Comparison of ENCODE assay signal across 8 mouse cellular contexts in genomic region chr8:70700555-70700922, GRCm38 (mm10). TPM values are rescaled to one million over a fixed set of nuclear protein-coding genes. Genes with fewer than 3 reads are reported as not detected.
A peak's percentile ranks its signal among the peaks of the same experiment; 100 is the strongest.
DNase-seq lines count a peak whose midpoint lies in the region; ATAC-seq and TF ChIP-seq lines count a peak whose summit lies in the region.

No protein-coding gene starts in this region.

- peak; percentile 79 for TF ChIP-seq POLR2A in bone marrow, adult 2 months (IDR thresholded peaks at IDR 0.05; ENCODE audit: borderline replicate concordance, control insufficient read depth, low read depth, low read length)

- H3K4me3 ChIP-seq in bone marrow, adult 2 months (replicated peaks; ENCODE audit: control insufficient read depth, low read depth, low read length), result peak overlapping the region; percentile 66
- H3K4me3 ChIP-seq in heart, embryonic 11.5 days (ENCODE audit: low read depth, low read length), result peak overlapping the region; percentile 80
- H3K4me3 ChIP-seq in kidney, embryonic 15.5 days (replicated peaks), result peak overlapping the region; percentile 97

- H3K4me1 ChIP-seq in bone marrow, adult 2 months (ENCODE audit: control insufficient read depth, insufficient read depth, low read length), result peaks cover 5% of the 10 kb centered on the region; the same call in 1 of the 2 replicates
- peaks cover 36% of the 10 kb centered on the region for H3K4me1 ChIP-seq in heart, embryonic 11.5 days (ENCODE audit: control insufficient read depth, insufficient read depth, low read length)
- H3K4me1 ChIP-seq in kidney, embryonic 15.5 days, result peaks cover 50% of the 10 kb centered on the region

- H3K4me2 ChIP-seq in heart, embryonic 11.5 days, result peak overlapping the region; percentile 75
- peak overlapping the region; percentile 72 for H3K4me2 ChIP-seq in kidney, embryonic 15.5 days

- H3K36me3 ChIP-seq in heart, embryonic 11.5 days (ENCODE audit: control insufficient read depth, insufficient read depth, low read length), result no peaks in the 10 kb centered on the region; the same call in 1 of the 2 replicates
- H3K36me3 ChIP-seq in kidney, embryonic 15.5 days, result peaks cover 24% of the 10 kb centered on the region

- ATAC-seq in erythroblast, adult 5-6 weeks (replicated peaks; ENCODE audit: low FRiP score, poor library complexity, severe bottlenecking), result peak; percentile 25
- no peak; the same call in 1 of the 2 replicates for ATAC-seq in heart, embryonic 11.5 days (replicated peaks; ENCODE audit: insufficient number of reproducible peaks, low FRiP score, low TSS enrichment)
- ATAC-seq in kidney, embryonic 15.5 days (replicated peaks; ENCODE audit: low FRiP score), result 0 out of 2 replicates have a peak, but pooled peaks have one; percentile 3
- 0 out of 2 replicates have a peak, but pooled peaks have one; percentile 7 for ATAC-seq in monocyte, adult 5-6 weeks (replicated peaks; ENCODE audit: insufficient number of reproducible peaks, low FRiP score, low TSS enrichment, poor library complexity, severe bottlenecking)

- H3K27ac ChIP-seq in bone marrow, adult 2 months (ENCODE audit: control insufficient read depth, insufficient read depth, low read depth, low read length, poor library complexity), result peak overlapping the region; percentile 99
- H3K27ac ChIP-seq in heart, embryonic 11.5 days (ENCODE audit: low read depth, low read length), result peak overlapping the region; percentile 99
- peak overlapping the region; percentile 100 for H3K27ac ChIP-seq in kidney, embryonic 15.5 days

- peak; percentile 89 for TF ChIP-seq CTCF in bone marrow, adult 2 months (IDR thresholded peaks at IDR 0.05; ENCODE audit: control insufficient read depth, insufficient read depth, low read length)

- H3K9ac ChIP-seq in heart, embryonic 11.5 days (ENCODE audit: low read depth, low read length), result peak overlapping the region; percentile 100
- H3K9ac ChIP-seq in kidney, embryonic 15.5 days, result peak overlapping the region; percentile 100

- no peaks in the 10 kb centered on the region for H3K9me3 ChIP-seq in heart, embryonic 11.5 days (replicated peaks; ENCODE audit: control insufficient read depth, low read length)
- H3K9me3 ChIP-seq in kidney, embryonic 15.5 days (replicated peaks), result no peaks in the 10 kb centered on the region

- under 1% methylated on average over 20 of the region's 20 CpGs for WGBS in bone marrow, adult 2 months
- WGBS in heart, embryonic 11.5 days (ENCODE audit: insufficient replicate concordance), result under 1% methylated on average over 20 of the region's 20 CpGs
- 1% methylated on average over 19 of the region's 20 CpGs for WGBS in kidney, embryonic 15.5 days

- H3K27me3 ChIP-seq in heart, embryonic 11.5 days (ENCODE audit: control insufficient read depth, insufficient read depth, low read length), result no peaks in the 10 kb centered on the region
- H3K27me3 ChIP-seq in kidney, embryonic 15.5 days, result no peaks in the 10 kb centered on the region

- DNase-seq in 416B (ENCODE audit: low read depth) (peak; percentile 96), liver (peak; percentile 96)
- DNase-seq in spleen, postnatal 36 days (ENCODE audit: low spot score in 2 of 2), result peak; percentile 93

RNA-seq across cellular contexts. Expression of gene Jund, which starts 1.8 kb away (rescaled TPM):
- 48.1 and 58.0 TPM in 2 replicates for polyA plus RNA-seq in bone marrow, adult 2 months (2011; ENCODE audit: insufficient read depth, insufficient read length, low replicate concordance, missing spikeins)
- total RNA-seq in erythroblast, adult 5-6 weeks (2015; ENCODE audit: low replicate concordance), result 29.2 and 53.9 TPM in 2 replicates
- total RNA-seq in erythroblast, adult 5-6 weeks (2017; ENCODE audit: low replicate concordance), result 52.2 and 61.9 TPM in 2 replicates
- 97.8 and 102 TPM in 2 replicates for polyA plus RNA-seq in heart, embryonic 11.5 days (2014; fragmentation: Nextera tagmentation; extraction: Ambion mirVana)
- polyA plus RNA-seq in kidney, embryonic 15.5 days (2015; fragmentation: Nextera tagmentation; extraction: Ambion mirVana), result 59.9 and 68.1 TPM in 2 replicates
- 131 to 182 TPM (median 168 TPM) in 3 replicates for total RNA-seq in monocyte, adult 5-6 weeks (2017)

RNA-seq across cellular contexts. Expression of gene Iqcn, which starts 2.7 kb away (rescaled TPM):
- 0.29 TPM in 1 of 2 replicates, not detected in the other for polyA plus RNA-seq in bone marrow, adult 2 months (2011; ENCODE audit: insufficient read depth, insufficient read length, low replicate concordance, missing spikeins)
- not detected in 2 replicates for total RNA-seq in erythroblast, adult 5-6 weeks (2015; ENCODE audit: low replicate concordance)
- total RNA-seq in erythroblast, adult 5-6 weeks (2017; ENCODE audit: low replicate concordance), result not detected in 2 replicates
- polyA plus RNA-seq in heart, embryonic 11.5 days (2014; fragmentation: Nextera tagmentation; extraction: Ambion mirVana), result not detected in 2 replicates
- 0.03 and 0.09 TPM in 2 replicates for polyA plus RNA-seq in kidney, embryonic 15.5 days (2015; fragmentation: Nextera tagmentation; extraction: Ambion mirVana)
- 0.67 to 0.78 TPM in 2 of 3 replicates, not detected in the other for total RNA-seq in monocyte, adult 5-6 weeks (2017)

RNA-seq across cellular contexts. Expression of gene Gm3336, which starts 17.8 kb away (rescaled TPM):
- polyA plus RNA-seq in bone marrow, adult 2 months (2011; ENCODE audit: insufficient read depth, insufficient read length, low replicate concordance, missing spikeins), result not detected in 2 replicates
- total RNA-seq in erythroblast, adult 5-6 weeks (2015; ENCODE audit: low replicate concordance), result not detected in 2 replicates
- not detected in 2 replicates for total RNA-seq in erythroblast, adult 5-6 weeks (2017; ENCODE audit: low replicate concordance)
- polyA plus RNA-seq in heart, embryonic 11.5 days (2014; fragmentation: Nextera tagmentation; extraction: Ambion mirVana), result not detected in 2 replicates
- 0.55 and 0.83 TPM in 2 replicates for polyA plus RNA-seq in kidney, embryonic 15.5 days (2015; fragmentation: Nextera tagmentation; extraction: Ambion mirVana)
- not detected in 3 replicates for total RNA-seq in monocyte, adult 5-6 weeks (2017)

RNA-seq across cellular contexts. Expression of gene Pde4c, which starts 23.0 kb away (rescaled TPM):
- 2.7 and 3.2 TPM in 2 replicates for polyA plus RNA-seq in bone marrow, adult 2 months (2011; ENCODE audit: insufficient read depth, insufficient read length, low replicate concordance, missing spikeins)
- not detected in 2 replicates for total RNA-seq in erythroblast, adult 5-6 weeks (2015; ENCODE audit: low replicate concordance)
- total RNA-seq in erythroblast, adult 5-6 weeks (2017; ENCODE audit: low replicate concordance), result not detected in 2 replicates
- polyA plus RNA-seq in heart, embryonic 11.5 days (2014; fragmentation: Nextera tagmentation; extraction: Ambion mirVana), result not detected in 2 replicates
- 7.6 and 9.4 TPM in 2 replicates for polyA plus RNA-seq in kidney, embryonic 15.5 days (2015; fragmentation: Nextera tagmentation; extraction: Ambion mirVana)
- 0.10 to 0.19 TPM in 2 of 3 replicates, not detected in the other for total RNA-seq in monocyte, adult 5-6 weeks (2017)

RNA-seq across cellular contexts. Expression of gene Lsm4, which starts 27.5 kb away (rescaled TPM):
- polyA plus RNA-seq in bone marrow, adult 2 months (2011; ENCODE audit: insufficient read depth, insufficient read length, low replicate concordance, missing spikeins), result 69.2 and 119 TPM in 2 replicates
- 41.1 and 51.6 TPM in 2 replicates for total RNA-seq in erythroblast, adult 5-6 weeks (2015; ENCODE audit: low replicate concordance)
- 20.9 and 26.2 TPM in 2 replicates for total RNA-seq in erythroblast, adult 5-6 weeks (2017; ENCODE audit: low replicate concordance)
- polyA plus RNA-seq in heart, embryonic 11.5 days (2014; fragmentation: Nextera tagmentation; extraction: Ambion mirVana), result 296 and 308 TPM in 2 replicates
- 291 and 295 TPM in 2 replicates for polyA plus RNA-seq in kidney, embryonic 15.5 days (2015; fragmentation: Nextera tagmentation; extraction: Ambion mirVana)
- 69.1 to 93.3 TPM (median 80.9 TPM) in 3 replicates for total RNA-seq in monocyte, adult 5-6 weeks (2017)
